Mouse (Mus musculus) right cerebral cortex, adult 2 months (tissue): ENCODE measurements at regions not wholly inside any gene's neighbourhood (a gene's known extent, or its start where the extent isn't known, plus 50 kb on each side); places are given as distances from the start of the nearest gene placed in this dataset.

ENCODE experiments used
- DNase-seq, 2 experiments: peaks; one replicate each; pipeline ENCODE4 v3.0.0; 2021 to 2022; ENCODE audit warnings: low spot score in 2 of 2

DNA sequence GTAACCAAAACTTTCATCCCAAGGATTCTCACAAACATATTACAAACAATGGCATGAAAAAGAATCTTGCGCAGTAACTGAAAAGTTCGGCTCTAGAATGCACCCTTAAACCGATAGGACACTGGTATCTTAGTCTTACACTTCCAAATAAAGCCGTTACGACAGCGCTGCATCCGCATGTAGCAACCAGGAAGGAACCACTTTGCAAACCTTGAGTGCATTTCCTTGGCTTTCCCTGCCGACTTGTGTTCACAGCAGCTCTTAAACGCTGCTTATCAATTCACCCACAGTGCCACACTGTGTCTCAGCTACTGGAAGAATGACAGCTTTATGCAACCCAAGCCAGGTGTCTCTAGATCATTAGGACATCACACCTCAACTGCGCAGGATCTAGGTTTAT lies 202.3 kb upstream of the Arid1b start:
- DNase-seq: no peak

DNA sequence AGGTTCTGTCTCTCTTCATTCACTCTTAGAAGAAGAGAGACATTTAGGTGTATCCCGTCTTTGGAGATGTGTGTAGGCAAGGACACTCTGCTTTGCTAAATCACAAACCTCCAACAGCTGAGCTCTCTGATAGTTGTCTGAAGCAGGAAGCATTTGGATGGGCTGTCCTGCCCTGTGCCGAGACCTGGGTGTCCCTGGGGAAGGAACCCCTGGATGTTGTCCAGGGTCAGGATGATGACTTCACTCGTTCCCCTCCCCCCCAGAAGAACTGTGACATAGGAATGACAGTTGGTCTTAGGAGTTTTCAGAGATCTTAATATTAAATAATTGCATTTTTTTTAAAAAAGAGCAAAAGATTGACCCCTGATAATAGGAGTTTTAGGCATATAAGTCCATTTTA lies 197.9 kb upstream of the Arid1b start:
- no peak for DNase-seq

DNA sequence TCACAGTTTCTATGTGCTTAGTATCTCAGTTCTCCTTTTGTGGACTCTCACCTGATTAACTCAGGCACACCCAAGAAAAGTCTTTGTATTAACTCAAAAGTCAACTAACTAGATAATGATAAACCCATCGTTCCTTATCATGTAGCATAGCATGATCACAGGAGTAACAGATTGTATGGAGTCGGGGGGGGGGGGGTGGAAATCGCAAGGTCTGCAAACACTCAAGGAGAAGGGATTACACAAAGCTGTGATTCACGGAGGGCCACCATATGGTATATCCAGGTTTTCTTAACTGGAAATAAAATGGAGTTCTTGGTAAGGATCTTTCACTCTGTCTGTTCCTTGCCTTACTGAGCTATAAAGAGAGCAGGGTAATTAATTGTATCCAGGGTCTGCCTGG lies 190.1 kb upstream of the Arid1b start:
- DNase-seq: no peak

DNA sequence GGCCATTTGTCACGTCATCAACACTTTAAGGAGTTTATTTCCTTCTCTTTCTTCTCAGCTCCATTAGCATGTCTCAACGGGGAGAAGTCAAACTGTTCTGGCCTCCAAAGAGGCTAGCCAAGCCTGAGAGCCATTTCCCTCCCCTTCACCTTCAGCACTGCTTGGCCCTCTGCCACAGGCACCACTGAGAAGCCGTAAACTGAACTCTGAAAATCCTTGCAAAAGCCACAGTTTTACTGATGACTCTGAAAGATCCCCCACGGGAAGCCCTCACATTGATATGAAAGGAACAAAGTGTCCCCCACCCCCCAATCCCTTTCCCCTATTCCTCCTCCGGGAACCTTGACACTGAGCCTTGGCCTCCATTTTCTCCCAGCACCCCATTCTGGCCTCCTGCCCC lies 188.1 kb upstream of the Arid1b start:
- no peak for DNase-seq

DNA sequence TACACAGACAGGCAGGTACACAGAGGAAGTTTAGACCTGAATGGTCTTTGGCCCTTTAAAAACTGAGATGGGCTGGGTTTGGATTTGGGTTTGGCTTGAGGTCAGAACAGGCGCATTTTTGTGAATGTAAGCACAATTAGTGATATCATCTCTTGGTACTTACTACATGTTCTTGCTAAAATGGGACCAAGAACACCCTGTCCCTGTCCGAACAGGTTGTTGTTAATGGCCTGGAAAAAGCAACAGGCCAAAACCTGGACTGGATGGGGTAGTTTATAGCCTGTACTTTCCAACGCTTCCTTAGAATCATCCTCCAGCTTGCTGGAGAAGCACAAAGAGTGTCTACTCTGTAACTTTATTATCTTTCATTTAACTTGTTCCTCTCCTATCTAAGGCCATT lies 185.2 kb upstream of the Arid1b start:
- DNase-seq: no peak

DNA sequence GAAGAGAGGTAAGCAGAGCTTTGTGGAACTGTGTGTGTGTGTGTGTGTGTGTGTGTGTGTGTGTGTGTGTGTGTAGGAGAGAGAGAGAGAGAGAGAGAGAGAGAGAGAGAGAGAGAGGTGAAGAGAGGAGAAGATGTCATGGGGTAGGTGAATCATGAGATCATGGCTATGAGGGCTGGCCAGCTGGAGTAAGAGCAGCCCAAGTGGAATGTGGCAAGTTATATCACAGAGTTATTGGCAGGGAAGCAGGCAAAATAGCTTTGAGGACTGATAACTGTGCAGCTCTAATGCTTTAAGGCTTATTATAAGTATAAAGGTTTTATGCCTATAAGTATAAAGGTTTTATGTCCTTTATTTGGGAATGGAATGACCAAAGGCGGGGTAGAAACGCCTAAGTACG lies 180.9 kb upstream of the Arid1b start:
- DNase-seq: no peak

DNA sequence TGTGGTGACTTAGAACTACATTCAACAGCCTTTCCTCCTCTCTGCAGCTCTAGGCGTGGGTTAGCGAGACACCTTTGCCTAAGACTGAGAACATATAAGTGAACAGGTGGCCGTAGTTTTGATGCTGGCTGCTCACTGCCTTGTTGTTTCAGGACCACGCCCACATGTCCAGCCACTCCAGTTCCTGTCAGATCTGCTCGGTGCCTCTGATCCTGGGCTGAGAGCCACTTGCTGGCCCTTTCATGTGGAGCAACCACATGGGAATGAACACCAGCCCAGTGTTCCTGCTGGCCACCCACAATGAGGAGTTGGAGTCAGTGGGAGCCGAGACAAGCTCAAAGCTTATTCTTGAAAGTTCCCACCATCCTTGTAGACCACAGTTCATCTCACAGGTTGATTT lies 180.5 kb upstream of the Arid1b start:
- no peak for DNase-seq

DNA sequence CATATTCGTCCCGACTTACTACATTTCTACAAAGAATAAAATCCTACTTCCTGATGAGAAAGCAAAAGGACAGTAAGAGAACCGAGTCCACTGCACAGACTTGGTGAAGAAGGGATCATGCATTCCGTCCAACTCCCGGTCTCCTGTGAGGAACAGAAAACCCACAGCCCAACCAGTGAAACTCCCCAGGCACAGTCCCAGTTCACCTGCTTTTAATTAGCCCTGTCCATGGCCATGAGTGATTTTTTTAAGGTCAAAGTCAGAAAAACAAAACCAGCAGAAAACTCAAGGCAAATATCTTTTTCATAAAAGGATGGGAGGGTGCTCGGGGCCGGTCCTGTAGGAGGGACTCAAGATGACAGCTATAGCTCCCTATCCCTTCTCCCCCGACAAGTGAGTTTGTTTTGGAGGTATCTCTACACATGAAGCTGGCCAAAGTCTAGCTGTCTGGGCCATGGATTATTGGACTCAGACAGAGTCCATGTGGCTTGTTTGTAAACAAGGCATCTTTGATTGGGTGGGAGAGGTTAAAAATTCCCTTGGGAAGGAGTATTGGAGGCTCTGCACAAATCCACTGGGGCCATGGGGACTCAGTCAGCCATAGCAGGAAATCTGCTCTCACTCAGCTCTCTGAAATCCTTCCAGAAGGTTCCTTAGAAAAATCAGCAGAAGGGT lies 168.8 kb upstream of the Arid1b start:
- DNase-seq: no peak

DNA sequence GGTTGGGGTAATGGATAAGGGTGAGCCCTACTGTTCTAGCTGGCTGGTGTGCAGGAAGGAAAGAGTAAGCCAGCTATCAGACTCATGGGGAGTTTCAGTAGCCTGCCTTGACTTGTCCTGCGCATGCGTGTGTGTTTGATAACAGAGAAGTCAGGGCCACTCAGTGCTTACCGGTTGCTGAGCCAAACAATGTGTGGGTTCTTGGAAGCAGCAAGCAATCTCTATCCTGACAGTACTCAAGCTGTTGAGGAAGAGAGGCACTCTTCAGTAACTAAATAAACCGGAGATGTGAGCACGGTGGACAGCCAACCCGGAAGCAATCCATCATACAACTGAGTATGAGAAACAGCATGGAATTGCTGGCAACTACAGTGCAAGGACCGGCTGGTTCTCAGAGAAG lies 160.1 kb upstream of the Arid1b start:
- DNase-seq: peak in 1 of 2 experiments; percentile 3

DNA sequence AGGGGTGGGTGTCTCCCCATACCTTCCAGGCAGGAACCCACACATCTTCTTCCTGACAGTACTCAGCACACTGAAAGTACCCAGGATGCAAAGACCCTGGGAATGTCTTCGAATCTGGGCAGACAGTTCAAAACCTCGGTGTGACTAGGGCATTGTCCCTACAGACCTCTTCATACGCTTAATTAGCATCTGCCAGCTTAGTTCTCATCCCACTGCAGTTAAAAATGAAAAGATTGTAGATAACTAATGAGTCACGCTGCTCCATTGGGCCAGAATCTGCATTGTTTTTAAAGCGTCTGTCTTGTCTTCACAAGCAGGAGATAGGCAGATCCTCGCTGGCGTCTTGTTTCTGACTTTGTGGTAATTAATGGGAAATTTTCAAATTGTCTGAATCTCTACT lies 159.6 kb upstream of the Arid1b start:
- peak in 1 of 2 experiments; percentile 5 for DNase-seq

DNA sequence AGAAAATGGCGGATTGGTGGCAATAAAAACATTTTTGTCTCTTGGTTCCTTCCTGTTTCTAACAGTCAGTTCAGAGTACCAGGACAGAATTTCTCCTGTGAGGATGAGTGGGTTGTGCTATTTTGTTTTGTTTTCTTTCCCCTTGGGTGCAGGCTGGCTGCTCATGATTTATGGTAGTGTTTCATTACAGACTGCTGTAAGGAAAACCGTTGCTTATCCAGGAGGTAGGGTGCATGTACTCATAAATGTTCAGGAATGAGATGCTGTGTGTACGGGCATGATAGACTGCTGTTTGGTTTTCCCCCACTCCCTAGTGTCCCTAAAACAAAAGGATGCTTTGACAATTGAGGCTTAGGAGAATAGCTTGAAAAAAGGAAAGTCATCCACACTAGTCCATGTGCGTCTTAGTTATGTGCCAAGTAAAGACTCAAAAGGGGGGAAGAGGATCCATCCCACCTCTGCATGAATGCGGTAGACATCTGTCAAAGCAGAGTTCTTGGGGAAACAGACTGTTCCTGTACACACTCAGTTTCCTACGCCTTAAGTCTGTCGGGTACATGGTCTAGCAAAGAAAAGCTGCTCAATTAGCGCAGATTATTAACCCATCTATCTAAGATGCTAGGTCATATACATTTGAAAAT lies 158.9 kb upstream of the Arid1b start:
- DNase-seq: peak; percentile 2 to 3

DNA sequence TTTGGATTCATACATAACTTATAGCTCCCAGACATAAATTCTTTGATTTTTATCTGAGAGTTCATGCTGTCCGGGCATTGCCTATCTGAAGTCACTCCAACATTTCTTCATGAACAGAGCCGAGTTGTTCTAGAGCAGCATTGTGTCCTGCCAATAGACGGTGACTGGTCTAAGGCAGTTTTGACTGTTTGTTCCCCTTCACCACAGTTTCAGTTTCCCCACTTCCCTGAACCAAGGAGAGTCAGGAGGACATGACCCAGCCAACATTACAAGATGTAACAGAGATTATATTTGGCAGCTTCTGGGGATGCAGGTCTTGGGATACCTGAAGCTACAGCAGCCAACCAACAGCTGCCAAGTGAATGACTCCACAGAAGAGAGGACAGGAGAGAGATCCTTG lies 154.0 kb upstream of the Arid1b start:
- DNase-seq: no peak

DNA sequence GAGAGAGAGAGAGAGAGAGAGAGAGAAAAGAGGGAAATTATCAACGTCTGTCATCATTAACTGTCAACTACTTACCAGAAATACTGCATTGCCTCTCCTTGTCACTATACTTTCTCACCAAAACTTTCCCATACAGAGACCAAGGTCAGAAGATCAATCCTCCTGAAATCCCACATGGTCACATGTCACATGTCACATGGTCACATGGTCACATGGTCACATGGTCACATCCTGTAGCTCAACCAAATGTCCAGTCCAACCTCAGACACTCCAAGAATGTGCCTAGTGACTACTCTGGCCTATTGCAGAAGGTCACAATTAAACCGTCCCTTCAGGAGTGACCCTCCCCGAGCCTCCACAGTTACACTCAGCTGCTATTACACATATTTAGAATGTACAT lies 135.8 kb upstream of the Arid1b start:
- no peak for DNase-seq

DNA sequence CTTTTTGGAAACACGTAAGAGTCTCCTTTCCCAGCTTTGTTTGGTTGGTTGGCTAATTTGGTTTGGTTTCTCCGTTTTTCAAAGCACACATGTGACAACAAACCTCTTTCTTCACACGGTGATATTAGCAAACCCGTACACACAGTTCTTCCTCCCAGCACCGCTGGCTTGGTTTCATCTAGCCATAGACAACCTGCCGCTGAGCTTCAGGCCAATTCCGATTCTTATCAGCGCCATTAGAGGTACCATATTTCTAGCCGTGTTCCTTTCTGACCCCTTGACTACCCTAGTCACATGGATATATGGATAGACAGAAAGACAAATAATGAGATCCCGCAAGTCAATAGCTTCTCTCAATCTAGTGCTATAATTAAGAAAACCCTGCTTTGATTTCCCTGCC lies 129.2 kb upstream of the Arid1b start:
- no peak for DNase-seq

DNA sequence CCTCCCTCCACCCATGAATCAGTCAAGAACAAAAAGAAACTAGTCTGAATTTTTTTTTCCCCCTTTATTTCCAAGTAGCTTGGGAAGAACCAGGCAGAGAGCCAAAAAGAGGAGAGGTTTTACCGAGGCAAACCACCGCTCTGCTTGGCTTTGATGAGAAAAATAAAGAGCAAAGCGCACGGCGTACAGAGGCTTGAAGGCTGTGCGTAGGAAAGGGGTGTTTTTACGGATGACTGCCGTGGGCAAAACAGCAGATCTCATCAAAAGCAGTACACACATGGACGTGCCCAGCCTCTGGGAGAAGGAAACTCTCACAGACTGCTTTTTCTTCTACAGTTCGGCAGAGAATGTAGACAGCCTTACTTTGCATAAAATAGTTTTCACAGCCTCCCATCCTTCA lies 128.5 kb upstream of the Arid1b start:
- peak; percentile 59 to 61 for DNase-seq

DNA sequence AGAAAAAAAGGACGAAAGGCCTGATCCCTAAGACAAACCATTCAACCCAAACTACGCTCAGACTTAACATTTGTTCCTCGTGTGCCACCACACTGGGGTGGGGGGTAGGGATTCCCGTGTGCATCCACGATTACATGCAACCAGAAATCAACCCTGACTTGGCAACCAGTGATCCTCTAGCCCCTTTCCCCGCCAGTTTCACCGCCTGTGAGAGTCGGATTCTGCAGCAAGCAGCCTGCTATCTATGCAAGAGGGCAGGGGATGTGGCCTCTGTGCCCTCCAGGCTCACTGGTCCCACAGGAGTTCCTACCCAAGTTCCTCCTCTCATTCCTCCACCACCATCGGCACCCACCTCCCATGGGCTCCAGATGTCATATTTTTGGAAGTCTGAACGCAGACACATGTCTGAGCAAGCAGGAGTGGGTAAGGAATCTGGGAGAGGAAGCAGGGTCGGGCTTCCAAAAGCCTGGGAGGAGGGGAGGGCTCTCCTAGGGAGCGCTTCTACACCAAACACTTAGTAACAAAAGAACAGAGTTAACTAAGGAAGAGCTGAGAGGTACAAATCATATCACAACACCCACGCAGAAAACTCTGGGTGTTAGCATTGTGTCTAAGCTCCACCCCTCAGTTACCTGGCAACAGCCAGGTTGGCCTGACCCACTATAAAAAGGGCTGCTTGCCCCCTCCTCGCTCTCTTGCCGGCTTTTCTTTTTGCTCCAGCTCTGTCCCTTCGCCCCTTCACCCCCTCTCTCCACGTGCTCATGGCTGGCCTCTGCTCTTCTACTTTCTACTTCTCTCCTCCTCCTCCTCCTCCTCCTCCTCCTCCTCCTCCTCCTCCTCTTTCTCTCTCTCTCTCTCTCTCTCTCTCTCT lies 127.9 kb upstream of the Arid1b start:
- peak in 1 of 2 experiments; percentile 13 for DNase-seq

DNA sequence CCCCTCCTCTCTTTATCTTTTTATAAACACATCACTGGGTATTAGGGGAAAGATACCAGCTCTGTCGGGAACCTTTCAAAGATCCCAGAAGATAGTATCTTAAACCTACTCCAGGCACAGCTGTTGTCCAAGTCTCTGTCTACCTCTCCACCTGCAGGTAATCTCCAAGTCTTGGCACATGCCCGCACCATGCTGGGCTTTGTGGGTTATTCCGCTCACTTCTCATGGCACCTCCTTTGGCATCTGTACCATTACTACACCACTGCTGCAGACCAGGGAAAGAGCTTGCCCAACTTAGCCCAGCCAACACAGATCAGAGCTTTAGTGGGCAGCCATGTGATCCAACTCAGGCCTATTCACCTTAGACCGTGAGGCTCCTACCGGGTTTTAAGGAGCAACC lies 127.0 kb upstream of the Arid1b start:
- DNase-seq: no peak

DNA sequence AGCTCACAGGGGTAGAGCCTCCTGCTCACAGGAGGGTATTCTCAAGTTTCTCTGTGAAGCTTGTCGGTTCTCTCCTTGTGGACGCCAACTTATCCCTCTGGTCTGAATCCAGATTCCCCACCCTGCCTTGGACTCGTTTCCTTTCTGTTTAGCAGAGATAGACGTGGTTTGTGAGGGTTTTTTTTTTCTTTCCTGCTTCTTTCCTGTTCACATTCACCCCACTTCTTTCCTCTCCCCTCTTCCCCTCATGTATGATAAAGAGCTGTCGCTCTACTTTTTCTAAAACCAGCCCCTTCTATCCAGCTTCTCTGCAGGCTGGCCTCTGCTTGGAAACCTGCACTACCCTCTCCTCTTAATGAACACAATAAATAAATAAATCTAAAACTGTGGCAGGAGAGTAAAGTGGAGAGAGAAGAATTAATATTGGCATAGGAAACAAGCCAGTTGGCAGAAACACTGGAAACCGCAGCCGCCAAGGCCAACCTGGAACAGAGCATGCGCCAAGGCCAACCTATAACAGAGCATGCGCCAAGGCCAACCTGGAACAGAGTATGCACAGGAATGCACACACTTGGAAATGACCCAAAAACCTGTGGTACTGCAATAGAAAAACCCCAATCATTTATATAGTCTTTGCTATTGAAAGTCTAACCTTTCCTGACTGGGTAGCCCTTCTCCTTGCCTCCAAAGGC lies 126.2 kb upstream of the Arid1b start:
- no peak for DNase-seq

DNA sequence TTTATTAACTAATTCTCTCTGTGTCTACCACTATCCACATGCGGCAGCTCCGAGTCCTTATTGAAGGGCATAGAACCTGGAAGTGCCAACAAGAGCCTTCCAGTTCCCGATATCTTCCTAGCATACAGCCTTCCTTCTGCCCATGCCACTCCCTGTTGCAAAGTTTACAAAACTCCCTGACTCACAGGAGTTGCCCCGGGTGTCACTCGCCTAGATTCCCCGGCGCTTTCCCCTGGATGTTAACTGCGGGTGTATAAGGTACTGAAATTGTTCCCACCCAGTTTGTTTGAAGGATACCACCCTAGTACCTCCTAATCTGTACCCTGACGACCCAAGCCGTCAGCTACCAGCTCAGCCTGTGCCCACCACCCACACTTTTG lies 125.7 kb upstream of the Arid1b start:
- DNase-seq: no peak

DNA sequence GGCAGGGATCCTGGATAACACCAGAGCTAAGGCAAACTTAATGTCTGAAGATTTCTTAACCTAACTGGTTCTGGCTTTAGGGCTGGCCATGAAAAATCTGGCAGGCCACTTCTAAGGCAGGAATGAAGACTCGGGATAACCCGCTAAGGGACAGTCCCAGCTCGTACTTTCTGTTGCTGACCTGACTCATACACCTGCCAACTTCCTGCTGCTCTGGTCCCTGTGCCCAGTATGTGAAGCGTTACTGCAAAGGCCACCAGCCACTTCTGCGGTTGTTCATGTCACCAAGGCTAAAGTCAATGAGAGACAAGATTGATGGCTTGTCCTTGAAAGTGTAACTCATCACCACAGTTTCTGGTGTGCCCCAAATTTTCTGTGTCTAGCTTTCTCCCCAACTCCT lies 125.3 kb upstream of the Arid1b start:
- no peak for DNase-seq

DNA sequence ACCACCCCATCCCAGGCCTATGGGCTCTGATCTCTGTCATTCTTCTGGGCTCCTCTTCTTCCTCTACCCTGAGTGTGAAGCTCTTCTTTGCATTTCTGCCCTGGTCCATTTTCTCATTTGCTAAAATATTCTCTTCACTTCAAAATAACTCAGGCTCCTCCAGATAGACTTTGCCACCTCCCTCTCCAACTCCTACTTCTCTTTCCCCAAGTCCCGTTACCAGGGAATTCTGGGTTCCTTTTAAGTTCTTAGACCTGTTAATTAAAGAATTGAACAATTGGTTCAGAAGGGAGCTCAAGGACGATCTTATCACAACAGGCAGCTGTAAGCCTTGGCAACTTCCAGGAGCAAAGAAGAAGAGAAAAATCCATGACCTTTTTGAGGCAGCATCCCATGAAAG lies 122.9 kb upstream of the Arid1b start:
- peak in 1 of 2 experiments; percentile 11 for DNase-seq

DNA sequence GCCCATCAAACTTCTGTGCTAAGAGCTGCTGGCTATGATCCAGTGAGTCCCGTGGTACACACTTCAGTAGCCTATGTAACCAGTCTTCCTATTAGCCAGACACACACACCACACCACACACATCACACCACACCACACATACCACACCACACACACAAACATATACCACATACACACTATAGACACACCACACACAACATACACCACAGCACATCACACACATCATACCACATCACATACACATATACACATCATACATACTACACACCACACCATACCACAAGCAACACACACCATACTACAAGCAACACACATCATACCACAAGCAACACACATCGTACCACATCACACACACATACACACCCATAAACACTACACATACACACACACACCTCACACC lies 119.7 kb upstream of the Arid1b start:
- no peak for DNase-seq
